Mouse (Mus musculus): Measurements from ENCODE around the gene Celf2.

DNA sequence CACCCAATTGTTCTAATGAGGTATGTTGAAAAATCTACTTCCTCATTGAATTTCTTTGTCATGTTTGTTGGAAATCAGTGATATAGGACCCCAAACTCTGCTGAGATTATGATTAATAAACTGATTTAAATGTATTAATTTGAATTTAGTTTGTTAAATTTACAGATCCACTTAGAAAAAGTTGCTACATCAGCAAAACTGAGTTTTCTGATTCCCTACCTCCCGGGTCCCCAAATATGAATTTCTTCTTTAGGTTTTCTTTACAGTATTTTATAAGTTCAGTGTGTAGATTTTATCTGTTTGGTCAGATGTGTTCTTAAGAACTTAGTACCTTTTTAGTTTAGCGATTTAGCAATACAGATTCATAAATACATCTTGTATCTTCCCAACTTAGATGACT, 533.1 kb downstream of the Celf2 start:
- TF ChIP-seq POLR2A (IDR thresholded peaks at IDR 0.05; ENCODE audit: control insufficient read depth, low read depth, low read length) (no peak), CTCF (IDR thresholded peaks at IDR 0.05; ENCODE audit: control insufficient read depth, insufficient read depth, insufficient replicate concordance, low read depth, low read length) (no peak)
